Mouse (Mus musculus): ENCODE results near the gene Car10. TPM values are rescaled to one million over a fixed set of nuclear protein-coding genes. Genes with fewer than 3 reads are reported as not detected.

The Car10 gene
- polyA plus RNA-seq, 1 experiment from 2014 or later, result 0.47 TPM

GRCm38 (mm10) chr11:93581326-93581725 is 483.5 kb downstream of the Car10 start:
- no peak for DNase-seq (ENCODE audit: low spot score)
- H3K36me3 ChIP-seq, result no peaks in the 10 kb centered on the region
- WGBS, result 71% methylated on average over 4 of the region's 4 CpGs
- no peaks in the 10 kb centered on the region for H3K27me3 ChIP-seq (ENCODE audit: low read depth, poor library complexity, severe bottlenecking)
- no peaks in the 10 kb centered on the region for H3K9me3 ChIP-seq (replicated peaks)
- H3K27ac ChIP-seq (replicated peaks), result no peak overlapping the region
- no peaks in the 10 kb centered on the region for H3K4me1 ChIP-seq
- no peak overlapping the region for H3K4me3 ChIP-seq

- H3K36me3 ChIP-seq, result no peaks in the 10 kb centered on the region
- H3K9me3 ChIP-seq (replicated peaks), result no peaks in the 10 kb centered on the region
- WGBS, result 88% methylated on average over 4 of the region's 4 CpGs
- no peak for DNase-seq (ENCODE audit: low spot score)
- H3K27ac ChIP-seq (replicated peaks), result no peak overlapping the region
- no peak overlapping the region for H3K4me3 ChIP-seq
- H3K4me1 ChIP-seq, result no peaks in the 10 kb centered on the region
- no peaks in the 10 kb centered on the region for H3K27me3 ChIP-seq (ENCODE audit: low read depth, poor library complexity, severe bottlenecking)
Observed at GRCm38 (mm10) chr11:93587788-93588187, 490.0 kb downstream of the Car10 start.

- Histone ChIP-seq H3K36me3 (no peaks in the 10 kb centered on the region), H3K27me3 (ENCODE audit: low read depth, poor library complexity, severe bottlenecking) (no peaks in the 10 kb centered on the region), H3K4me3 (no peak overlapping the region), H3K27ac (replicated peaks) (no peak overlapping the region), H3K9me3 (replicated peaks) (no peaks in the 10 kb centered on the region), H3K4me1 (peaks cover 8% of the 10 kb centered on the region)
- 87% methylated on average over 3 of the region's 3 CpGs for WGBS
- no peak for DNase-seq (ENCODE audit: low spot score)
Observed at GRCm38 (mm10) chr11:93590652-93591051, 492.8 kb downstream of the Car10 start.

- Histone ChIP-seq H3K36me3 (no peaks in the 10 kb centered on the region), H3K4me1 (peaks cover 8% of the 10 kb centered on the region), H3K9me3 (replicated peaks) (no peaks in the 10 kb centered on the region), H3K27ac (replicated peaks) (no peak overlapping the region), H3K4me3 (no peak overlapping the region), H3K27me3 (ENCODE audit: low read depth, poor library complexity, severe bottlenecking) (no peaks in the 10 kb centered on the region)
- WGBS, result 34% methylated on average over 2 of the region's 2 CpGs
- DNase-seq (ENCODE audit: low spot score), result no peak
Observed at GRCm38 (mm10) chr11:93594033-93594432, 496.2 kb downstream of the Car10 start.

- DNase-seq (ENCODE audit: low spot score), result no peak
- Histone ChIP-seq H3K27me3 (ENCODE audit: low read depth, poor library complexity, severe bottlenecking) (no peaks in the 10 kb centered on the region), H3K4me1 (peaks cover 8% of the 10 kb centered on the region), H3K36me3 (no peaks in the 10 kb centered on the region), H3K9me3 (replicated peaks) (no peaks in the 10 kb centered on the region), H3K27ac (replicated peaks) (no peak overlapping the region), H3K4me3 (no peak overlapping the region)
- 80% methylated on average over 4 of the region's 4 CpGs for WGBS
Observed at GRCm38 (mm10) chr11:93598175-93598574, 500.3 kb downstream of the Car10 start.

- no peak for DNase-seq (ENCODE audit: low spot score)
- no peak overlapping the region for H3K27ac ChIP-seq (replicated peaks)
- no peaks in the 10 kb centered on the region for H3K4me1 ChIP-seq
- H3K9me3 ChIP-seq (replicated peaks), result no peaks in the 10 kb centered on the region
- no peak overlapping the region for H3K4me3 ChIP-seq
- 88% methylated on average over 3 of the region's 3 CpGs for WGBS
- H3K27me3 ChIP-seq (ENCODE audit: low read depth, poor library complexity, severe bottlenecking), result no peaks in the 10 kb centered on the region
- H3K36me3 ChIP-seq, result no peaks in the 10 kb centered on the region
Observed at GRCm38 (mm10) chr11:93599755-93600154, 501.9 kb downstream of the Car10 start.

GRCm38 (mm10) chr11:93603575-93603974 is 505.7 kb downstream of the Car10 start:
- no peaks in the 10 kb centered on the region for H3K4me1 ChIP-seq
- WGBS, result 66% methylated on average over 1 of the region's 1 CpGs
- DNase-seq (ENCODE audit: low spot score), result no peak
- H3K27ac ChIP-seq (replicated peaks), result no peak overlapping the region
- no peak overlapping the region for H3K4me3 ChIP-seq
- no peaks in the 10 kb centered on the region for H3K36me3 ChIP-seq
- no peaks in the 10 kb centered on the region for H3K27me3 ChIP-seq (ENCODE audit: low read depth, poor library complexity, severe bottlenecking)
- H3K9me3 ChIP-seq (replicated peaks), result no peaks in the 10 kb centered on the region

DNA sequence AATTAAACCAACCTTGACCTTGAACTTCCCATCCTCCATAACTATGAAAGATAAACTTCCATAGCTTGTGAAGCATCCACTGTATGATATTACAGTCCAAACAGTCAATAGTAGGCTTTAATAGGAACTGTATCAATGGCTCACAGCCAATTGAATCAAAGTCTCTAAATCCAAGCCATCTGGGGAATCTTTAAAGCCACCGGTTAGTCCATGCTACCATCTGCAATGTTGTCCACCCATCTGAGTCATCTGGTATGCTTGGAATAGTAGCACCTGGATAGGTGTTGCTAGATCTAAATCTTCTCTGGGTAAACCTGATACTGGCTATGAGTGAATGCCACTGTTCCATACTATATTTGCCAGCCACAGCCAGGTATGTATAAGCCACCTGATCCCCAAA is 509.3 kb downstream of the Car10 start:
- H3K27me3 ChIP-seq (ENCODE audit: low read depth, poor library complexity, severe bottlenecking), result no peaks in the 10 kb centered on the region
- H3K9me3 ChIP-seq (replicated peaks), result no peaks in the 10 kb centered on the region
- H3K4me1 ChIP-seq, result no peaks in the 10 kb centered on the region
- H3K27ac ChIP-seq (replicated peaks), result no peak overlapping the region
- WGBS, result 91% methylated on average over 1 of the region's 1 CpGs
- no peak overlapping the region for H3K4me3 ChIP-seq
- H3K36me3 ChIP-seq, result no peaks in the 10 kb centered on the region
- no peak for DNase-seq (ENCODE audit: low spot score)

GRCm38 (mm10) chr11:93608716-93609115 is 510.9 kb downstream of the Car10 start:
- no peaks in the 10 kb centered on the region for H3K27me3 ChIP-seq (ENCODE audit: low read depth, poor library complexity, severe bottlenecking)
- H3K36me3 ChIP-seq, result no peaks in the 10 kb centered on the region
- H3K4me1 ChIP-seq, result no peaks in the 10 kb centered on the region
- no peak overlapping the region for H3K4me3 ChIP-seq
- H3K9me3 ChIP-seq (replicated peaks), result no peaks in the 10 kb centered on the region
- WGBS, result 51% methylated on average over 7 of the region's 7 CpGs
- no peak for DNase-seq (ENCODE audit: low spot score)
- H3K27ac ChIP-seq (replicated peaks), result no peak overlapping the region

DNA sequence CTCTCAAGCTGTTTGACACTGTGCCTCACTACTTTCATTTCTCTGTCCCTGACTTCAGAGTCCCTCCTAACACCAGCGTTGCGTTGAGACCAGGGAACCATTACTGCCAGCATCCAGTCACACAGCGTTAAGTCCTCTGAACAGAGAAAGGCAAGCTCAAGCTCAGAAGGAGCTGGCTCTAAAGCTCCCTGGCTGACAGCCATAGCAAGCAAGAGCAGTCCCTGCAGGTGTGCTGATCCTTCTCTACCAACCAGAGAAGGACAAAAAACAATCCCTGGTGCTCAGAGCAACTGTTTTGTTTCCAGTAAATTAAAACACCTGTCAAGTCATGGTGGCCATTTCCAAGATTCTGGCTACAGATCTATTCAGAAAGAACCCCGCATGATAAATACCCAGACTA is 514.2 kb downstream of the Car10 start:
- Histone ChIP-seq H3K36me3 (no peaks in the 10 kb centered on the region), H3K4me3 (no peak overlapping the region), H3K27me3 (ENCODE audit: low read depth, poor library complexity, severe bottlenecking) (no peaks in the 10 kb centered on the region), H3K27ac (replicated peaks) (no peak overlapping the region), H3K4me1 (no peaks in the 10 kb centered on the region), H3K9me3 (replicated peaks) (no peaks in the 10 kb centered on the region)
- no peak for DNase-seq (ENCODE audit: low spot score)
- WGBS, result 83% methylated on average over 4 of the region's 4 CpGs

GRCm38 (mm10) chr11:93614851-93615250 is 517.0 kb downstream of the Car10 start:
- H3K27me3 ChIP-seq (ENCODE audit: low read depth, poor library complexity, severe bottlenecking), result no peaks in the 10 kb centered on the region
- no peak overlapping the region for H3K4me3 ChIP-seq
- no peaks in the 10 kb centered on the region for H3K4me1 ChIP-seq
- H3K27ac ChIP-seq (replicated peaks), result no peak overlapping the region
- no peaks in the 10 kb centered on the region for H3K9me3 ChIP-seq (replicated peaks)
- no peak for DNase-seq (ENCODE audit: low spot score)
- no peaks in the 10 kb centered on the region for H3K36me3 ChIP-seq

DNA sequence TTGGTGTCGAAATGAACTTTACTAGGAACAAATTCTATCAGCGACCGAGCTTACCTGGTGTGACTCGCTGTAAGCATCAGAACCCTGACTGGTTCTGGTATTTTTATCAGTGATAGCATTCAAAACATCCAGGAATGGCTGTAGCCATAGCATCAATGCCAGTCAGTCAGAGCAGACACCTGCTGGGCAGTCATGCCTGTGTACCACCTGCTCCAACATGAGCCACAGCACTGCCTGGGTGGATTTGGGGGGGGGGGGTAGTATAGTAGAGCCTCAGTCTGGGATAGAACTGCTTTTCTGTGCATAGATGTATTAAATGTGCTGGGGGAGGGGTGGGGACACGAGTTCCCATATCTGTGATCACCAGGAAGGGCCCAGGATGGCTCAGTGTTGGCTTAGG is 525.8 kb downstream of the Car10 start:
- Histone ChIP-seq H3K27me3 (ENCODE audit: low read depth, poor library complexity, severe bottlenecking) (no peaks in the 10 kb centered on the region), H3K36me3 (no peaks in the 10 kb centered on the region), H3K9me3 (replicated peaks) (no peaks in the 10 kb centered on the region), H3K27ac (replicated peaks) (no peak overlapping the region), H3K4me3 (no peak overlapping the region), H3K4me1 (no peaks in the 10 kb centered on the region)
- DNase-seq (ENCODE audit: low spot score), result no peak
- WGBS, result 84% methylated on average over 5 of the region's 5 CpGs

DNA sequence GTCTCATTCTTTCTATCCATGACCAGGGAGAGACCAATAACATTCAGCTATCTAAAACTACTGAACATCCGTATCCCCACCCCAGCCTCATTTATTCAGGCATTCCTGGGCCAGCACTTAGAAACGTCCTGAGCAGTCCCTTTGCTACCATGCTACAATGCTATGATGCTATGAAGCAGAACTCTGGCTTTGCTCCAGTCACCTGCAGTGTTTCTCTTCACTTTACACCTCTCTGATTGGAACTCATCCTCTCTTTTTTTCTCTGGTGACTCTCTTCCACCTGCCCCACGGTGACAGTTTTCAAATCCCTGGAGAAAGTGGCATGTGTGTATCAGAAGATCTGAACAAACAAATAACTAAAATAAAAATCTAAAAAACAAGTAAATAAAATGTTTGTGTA is 541.6 kb downstream of the Car10 start:
- Histone ChIP-seq H3K4me3 (no peak overlapping the region), H3K9me3 (replicated peaks) (no peaks in the 10 kb centered on the region), H3K4me1 (peaks cover 9% of the 10 kb centered on the region), H3K36me3 (no peaks in the 10 kb centered on the region), H3K27ac (replicated peaks) (no peak overlapping the region), H3K27me3 (ENCODE audit: low read depth, poor library complexity, severe bottlenecking) (no peaks in the 10 kb centered on the region)
- no peak for DNase-seq (ENCODE audit: low spot score)
- WGBS, result 71% methylated on average over 3 of the region's 3 CpGs

DNA sequence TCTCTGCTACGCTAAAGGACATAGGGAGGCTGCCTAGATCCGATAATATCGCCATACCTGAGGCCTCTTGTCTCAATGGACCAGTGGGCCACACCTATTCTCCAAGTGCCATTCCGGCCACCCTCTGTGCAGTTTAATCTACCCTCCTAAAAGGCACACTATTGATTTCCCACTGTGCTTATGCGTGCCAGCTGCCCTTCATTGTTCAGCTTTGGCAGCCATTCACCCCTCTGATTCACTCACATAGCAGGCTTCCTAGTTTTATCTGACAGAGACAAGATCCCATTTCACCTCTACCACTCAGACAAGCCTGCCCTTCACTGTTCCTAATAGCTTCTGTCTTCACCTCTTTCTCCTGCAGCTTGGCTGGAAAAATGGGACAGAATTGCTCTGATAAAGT is 543.1 kb downstream of the Car10 start:
- Histone ChIP-seq H3K9me3 (replicated peaks) (no peaks in the 10 kb centered on the region), H3K36me3 (no peaks in the 10 kb centered on the region), H3K27me3 (ENCODE audit: low read depth, poor library complexity, severe bottlenecking) (no peaks in the 10 kb centered on the region), H3K27ac (replicated peaks) (no peak overlapping the region), H3K4me3 (no peak overlapping the region), H3K4me1 (peaks cover 9% of the 10 kb centered on the region)
- no peak for DNase-seq (ENCODE audit: low spot score)
- WGBS, result 54% methylated on average over 5 of the region's 5 CpGs

Measured in midbrain, embryonic 10.5 days (tissue).